ENCODE assay signal across 16 mouse cellular contexts in the genomic region with DNA sequence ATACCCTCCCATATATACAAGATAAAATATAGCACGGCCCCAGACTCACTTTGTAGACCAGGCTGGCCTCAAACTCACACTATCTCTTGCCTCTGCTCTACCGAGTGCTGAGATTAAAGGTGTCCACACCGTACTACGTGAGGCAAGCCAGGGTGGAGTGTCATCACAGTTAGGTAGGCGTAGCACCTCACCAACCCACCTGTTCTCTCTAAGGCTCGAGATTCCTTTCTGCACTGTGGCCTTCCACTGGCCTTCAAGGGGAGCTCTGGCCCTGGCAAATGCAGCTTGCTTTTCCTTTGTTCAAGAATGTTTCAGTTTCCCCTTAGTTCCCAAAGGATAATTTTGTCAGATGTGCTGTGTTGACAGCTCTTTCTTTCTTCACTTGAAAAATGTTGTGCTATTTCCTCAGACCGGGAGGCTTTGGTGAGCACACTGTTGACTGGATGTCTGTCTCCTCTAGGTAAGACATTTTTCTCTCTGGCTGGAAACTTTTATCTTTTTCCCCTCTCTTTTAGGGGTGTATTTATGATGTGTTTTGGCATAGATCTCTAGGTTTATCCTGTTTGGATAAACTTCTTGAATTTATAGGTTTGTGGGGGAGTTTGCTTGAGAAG. TPM values are rescaled to one million over a fixed set of nuclear protein-coding genes. Genes with fewer than 3 reads are reported as not detected.
DNase-seq lines count a peak whose midpoint lies in the region; ATAC-seq and TF ChIP-seq lines count a peak whose summit lies in the region.
"Had no signal": no experiment of that assay in that cellular context is flagged by ENCODE, and none has a peak within 500 bp of the region (broad histone marks: within the 10 kb centered on the region; RNA-seq: fewer than 3 reads in every experiment).

No protein-coding gene starts in this region.

- no peaks in the 10 kb centered on the region for H3K27me3 ChIP-seq in heart, embryonic 12.5 days (replicated peaks)
- H3K27me3 ChIP-seq in lung, postnatal 0 days (replicated peaks; ENCODE audit: insufficient read depth, low read length): no peaks in the 10 kb centered on the region
- no peaks in the 10 kb centered on the region for H3K27me3 ChIP-seq in stomach, embryonic 16.5 days (ENCODE audit: control insufficient read depth, insufficient read depth, low read length)
- H3K27me3 ChIP-seq: megakaryocyte, embryonic 14.5 days had no signal

- H3K36me3 ChIP-seq in heart, embryonic 12.5 days: no peaks in the 10 kb centered on the region
- no peaks in the 10 kb centered on the region; the same call in 1 of the 2 replicates for H3K36me3 ChIP-seq in lung, postnatal 0 days (ENCODE audit: insufficient read depth, low read length)
- no peaks in the 10 kb centered on the region for H3K36me3 ChIP-seq in stomach, embryonic 16.5 days (ENCODE audit: control insufficient read depth, insufficient read depth, low read length)
- H3K36me3 ChIP-seq: forebrain, embryonic 10.5 days had no signal

- no peaks in the 10 kb centered on the region for H3K9me3 ChIP-seq in heart, embryonic 12.5 days (replicated peaks)
- H3K9me3 ChIP-seq in lung, postnatal 0 days (ENCODE audit: low read length): no peaks in the 10 kb centered on the region
- no peaks in the 10 kb centered on the region for H3K9me3 ChIP-seq in stomach, embryonic 16.5 days (replicated peaks; ENCODE audit: control insufficient read depth, low read length)
- H3K9me3 ChIP-seq: forebrain, embryonic 10.5 days; megakaryocyte, embryonic 14.5 days had no signal

- DNase-seq in heart, adult 18-20 months: no peak
- DNase-seq in kidney, adult 9 months: peak; percentile 38
- DNase-seq in kidney, adult 11 months: no peak
- DNase-seq in lung, postnatal 0 days (ENCODE audit: low spot score): no peak
- DNase-seq in lung, postnatal 36 days: no peak
- DNase-seq in adipocyte (ENCODE audit: low spot score): no peak
- DNase-seq: B cell, adult 2 months; cerebellum, postnatal 25 days; gastrocnemius, postnatal 25 days; layer of hippocampus, adult 9-11 months; right cerebral cortex, postnatal 25 days; thymus, adult 18-20 months had no signal

- peak overlapping the region; percentile 6; the same call in 1 of the 2 replicates for H3K27ac ChIP-seq in heart, embryonic 12.5 days (ENCODE audit: poor library complexity, severe bottlenecking)
- 0 out of 2 replicates have a peak overlapping the region, but pooled peaks have one; percentile 44 for H3K27ac ChIP-seq in lung, postnatal 0 days (ENCODE audit: low read length)
- H3K27ac ChIP-seq in stomach, embryonic 16.5 days (ENCODE audit: low read length): 0 out of 2 replicates have a peak overlapping the region, but pooled peaks have one; percentile 5
- H3K27ac ChIP-seq: forebrain, embryonic 10.5 days had no signal

- H3K4me3 ChIP-seq in heart, embryonic 12.5 days: no peak overlapping the region
- no peak overlapping the region for H3K4me3 ChIP-seq in lung, postnatal 0 days (ENCODE audit: low read depth, low read length)
- no peak overlapping the region for H3K4me3 ChIP-seq in stomach, embryonic 16.5 days (replicated peaks; ENCODE audit: low read length)
- H3K4me3 ChIP-seq: forebrain, embryonic 10.5 days; megakaryocyte, embryonic 14.5 days had no signal

- no peak for TF ChIP-seq CTCF in lung, postnatal 0 days (IDR thresholded peaks at IDR 0.05)

- H3K9ac ChIP-seq in heart, embryonic 12.5 days: no peak overlapping the region
- no peak overlapping the region for H3K9ac ChIP-seq in lung, postnatal 0 days (replicated peaks; ENCODE audit: low read depth)
- H3K9ac ChIP-seq in stomach, embryonic 16.5 days (ENCODE audit: low read length): no peak overlapping the region

- WGBS in heart, embryonic 12.5 days: 59% methylated on average over 7 of the region's 7 CpGs
- 42% methylated on average over 7 of the region's 7 CpGs for WGBS in lung, postnatal 0 days
- 65% methylated on average over 7 of the region's 7 CpGs for WGBS in stomach, embryonic 16.5 days

- H3K4me1 ChIP-seq in heart, embryonic 12.5 days (replicated peaks): peaks cover 31% of the 10 kb centered on the region
- H3K4me1 ChIP-seq in lung, postnatal 0 days (ENCODE audit: insufficient read depth, low read depth, low read length): peaks cover 20% of the 10 kb centered on the region; the same call in 1 of the 2 replicates
- H3K4me1 ChIP-seq in stomach, embryonic 16.5 days (ENCODE audit: control insufficient read depth, insufficient read depth, low read length): peaks cover 27% of the 10 kb centered on the region
- H3K4me1 ChIP-seq: forebrain, embryonic 10.5 days had no signal

- no peak for TF ChIP-seq EP300 in lung, postnatal 0 days (IDR thresholded peaks at IDR 0.05)

- no peak overlapping the region for H3K4me2 ChIP-seq in heart, embryonic 12.5 days
- H3K4me2 ChIP-seq in lung, postnatal 0 days (replicated peaks; ENCODE audit: low read depth, low read length): no peak overlapping the region
- no peak overlapping the region for H3K4me2 ChIP-seq in stomach, embryonic 16.5 days (ENCODE audit: low read depth, low read length)

- no peak for ATAC-seq in heart, embryonic 12.5 days (ENCODE audit: insufficient number of reproducible peaks, low FRiP score)
- ATAC-seq in lung, postnatal 0 days: no peak
- ATAC-seq in stomach, embryonic 16.5 days (ENCODE audit: insufficient read depth, low FRiP score): no peak

RNA-seq across cellular contexts. Expression of a gene that starts 40.9 kb away (rescaled TPM):
- polyA plus RNA-seq in heart, embryonic 12.5 days (2016; fragmentation: Nextera tagmentation; extraction: Ambion mirVana): 41.8 and 41.9 TPM in 2 replicates
- total RNA-seq in heart, adult 18-20 months (2021): 10 to 100 TPM; 33.5 to 39.6 TPM
- 87.3 and 96.6 TPM in 2 replicates for polyA plus RNA-seq in lung, postnatal 0 days (2015; fragmentation: Nextera tagmentation; extraction: Ambion mirVana)
- 61.8 and 74.0 TPM in 2 replicates for polyA plus RNA-seq in stomach, embryonic 16.5 days (2015; fragmentation: Nextera tagmentation; extraction: Ambion mirVana)
